ENCODE assay signal across 16 mouse cellular contexts in the genomic region with DNA sequence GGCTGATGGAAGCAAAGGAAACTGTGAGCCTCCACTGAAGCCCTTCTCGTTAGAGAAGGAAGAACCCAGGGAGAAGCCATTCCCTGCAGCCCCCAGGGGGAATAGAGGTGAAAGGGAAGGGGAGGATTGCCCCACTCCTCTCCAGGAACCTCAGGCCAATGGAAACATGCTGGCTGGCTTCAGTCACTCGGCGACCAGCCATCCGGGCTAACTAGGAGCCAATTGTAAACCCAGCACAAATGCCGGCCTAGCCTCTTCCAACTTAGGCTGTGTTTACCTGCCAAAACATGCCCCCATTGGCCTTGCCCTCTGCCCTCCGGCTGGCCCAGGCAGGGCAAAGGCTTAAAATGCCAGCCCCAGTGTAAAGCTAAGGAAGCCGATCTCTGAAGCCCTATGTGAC. TPM values are rescaled to one million over a fixed set of nuclear protein-coding genes. Genes with fewer than 3 reads are reported as not detected.
DNase-seq lines count a peak whose midpoint lies in the region; ATAC-seq and TF ChIP-seq lines count a peak whose summit lies in the region.
"Had no signal": no experiment of that assay in that cellular context is flagged by ENCODE, and none has a peak within 500 bp of the region (broad histone marks: within the 10 kb centered on the region; RNA-seq: fewer than 3 reads in every experiment).

No protein-coding gene starts in this region.

- H3K9ac ChIP-seq in kidney, embryonic 15.5 days: no peak overlapping the region
- H3K9ac ChIP-seq in midbrain, embryonic 16.5 days (ENCODE audit: low read depth, low read length): 0 out of 2 replicates have a peak overlapping the region, but pooled peaks have one; percentile 7
- H3K9ac ChIP-seq in midbrain, embryonic 14.5 days (replicated peaks; ENCODE audit: low read length): no peak overlapping the region
- H3K9ac ChIP-seq in stomach, embryonic 16.5 days (ENCODE audit: low read length): 0 out of 2 replicates have a peak overlapping the region, but pooled peaks have one; percentile 31
- H3K9ac ChIP-seq: forebrain, embryonic 12.5 days; hindbrain, embryonic 13.5 days; limb, embryonic 12.5 days; midbrain, embryonic 12.5 days had no signal

- H3K9me3 ChIP-seq in kidney, embryonic 15.5 days (replicated peaks): no peaks in the 10 kb centered on the region
- no peaks in the 10 kb centered on the region for H3K9me3 ChIP-seq in midbrain, embryonic 16.5 days (replicated peaks; ENCODE audit: control insufficient read depth, low read length, poor library complexity, severe bottlenecking)
- H3K9me3 ChIP-seq in midbrain, embryonic 14.5 days (ENCODE audit: control insufficient read depth, low read length): no peaks in the 10 kb centered on the region
- H3K9me3 ChIP-seq in stomach, embryonic 16.5 days (replicated peaks; ENCODE audit: control insufficient read depth, low read length): no peaks in the 10 kb centered on the region
- H3K9me3 ChIP-seq: forebrain, embryonic 12.5 days; hindbrain, embryonic 13.5 days; midbrain, embryonic 12.5 days had no signal

- no peak overlapping the region for H3K4me3 ChIP-seq in kidney, adult 2 months (ENCODE audit: insufficient read depth, low read depth, low read length)
- no peak overlapping the region for H3K4me3 ChIP-seq in kidney, embryonic 15.5 days (replicated peaks)
- no peak overlapping the region for H3K4me3 ChIP-seq in midbrain, embryonic 16.5 days (ENCODE audit: low read depth, low read length)
- H3K4me3 ChIP-seq in midbrain, embryonic 14.5 days (replicated peaks; ENCODE audit: low read depth, low read length): no peak overlapping the region
- no peak overlapping the region for H3K4me3 ChIP-seq in stomach, embryonic 16.5 days (replicated peaks; ENCODE audit: low read length)
- H3K4me3 ChIP-seq: forebrain, embryonic 12.5 days; hindbrain, embryonic 13.5 days; layer of hippocampus, adult 2 months; limb, embryonic 12.5 days; midbrain, embryonic 12.5 days had no signal

- no peak for ATAC-seq in kidney, embryonic 15.5 days (replicated peaks; ENCODE audit: low FRiP score)
- no peak for ATAC-seq in midbrain, embryonic 16.5 days
- no peak for ATAC-seq in midbrain, embryonic 14.5 days (ENCODE audit: low FRiP score, low TSS enrichment)
- no peak for ATAC-seq in stomach, embryonic 16.5 days (ENCODE audit: insufficient read depth, low FRiP score)

- H3K4me1 ChIP-seq in kidney, adult 2 months (ENCODE audit: control insufficient read depth, insufficient read depth, low read length): peaks cover 7% of the 10 kb centered on the region; the same call in 1 of the 2 replicates
- peaks cover 37% of the 10 kb centered on the region for H3K4me1 ChIP-seq in kidney, embryonic 15.5 days
- H3K4me1 ChIP-seq in midbrain, embryonic 16.5 days (ENCODE audit: control insufficient read depth, insufficient read depth, low read length): no peaks in the 10 kb centered on the region
- 0 out of 2 replicates have a peak, but pooled peaks cover 5% of the 10 kb centered on the region for H3K4me1 ChIP-seq in midbrain, embryonic 14.5 days (ENCODE audit: control insufficient read depth, insufficient read depth, low read length)
- H3K4me1 ChIP-seq in stomach, embryonic 16.5 days (ENCODE audit: control insufficient read depth, insufficient read depth, low read length): peaks cover 8% of the 10 kb centered on the region; the same call in 1 of the 2 replicates

- intact Hi-C loops in left cerebral cortex, postnatal 10 days (cut with DNase I): no loop called here

- no peak for TF ChIP-seq POLR2A in kidney, adult 2 months (IDR thresholded peaks at IDR 0.05; ENCODE audit: low read depth, low read length)

- no peak for TF ChIP-seq CTCF in kidney, adult 2 months (conservative IDR thresholded peaks at IDR 0.05; ENCODE audit: insufficient read depth, insufficient read length, low read depth, low read length)

- no peaks in the 10 kb centered on the region for H3K27me3 ChIP-seq in kidney, adult 2 months (replicated peaks; ENCODE audit: control insufficient read depth, insufficient read depth, low read length)
- H3K27me3 ChIP-seq in kidney, embryonic 15.5 days: no peaks in the 10 kb centered on the region
- no peaks in the 10 kb centered on the region for H3K27me3 ChIP-seq in midbrain, embryonic 16.5 days (ENCODE audit: control insufficient read depth, insufficient read depth, low read depth, low read length)
- no peaks in the 10 kb centered on the region for H3K27me3 ChIP-seq in midbrain, embryonic 14.5 days (ENCODE audit: control insufficient read depth, insufficient read depth, low read length)
- no peaks in the 10 kb centered on the region for H3K27me3 ChIP-seq in stomach, embryonic 16.5 days (ENCODE audit: control insufficient read depth, insufficient read depth, low read length)
- H3K27me3 ChIP-seq: forebrain, embryonic 12.5 days; hindbrain, embryonic 13.5 days; limb, embryonic 12.5 days; midbrain, embryonic 12.5 days had no signal

- H3K27ac ChIP-seq in kidney, adult 2 months (ENCODE audit: insufficient read depth, low read depth, low read length): no peak overlapping the region
- H3K27ac ChIP-seq in kidney, embryonic 15.5 days: no peak overlapping the region
- no peak overlapping the region for H3K27ac ChIP-seq in midbrain, embryonic 16.5 days (ENCODE audit: low read length)
- H3K27ac ChIP-seq in midbrain, embryonic 14.5 days (replicated peaks; ENCODE audit: low read depth, low read length): no peak overlapping the region
- H3K27ac ChIP-seq in stomach, embryonic 16.5 days (ENCODE audit: low read length): peak overlapping the region; percentile 14; the same call in 1 of the 2 replicates
- H3K27ac ChIP-seq: forebrain, embryonic 12.5 days; hindbrain, embryonic 13.5 days; layer of hippocampus, adult 2 months; limb, embryonic 12.5 days; midbrain, embryonic 12.5 days had no signal

- WGBS in kidney, adult 2 months: 59% methylated on average over 7 of the region's 7 CpGs
- 69% methylated on average over 7 of the region's 7 CpGs for WGBS in kidney, embryonic 15.5 days
- 62% methylated on average over 7 of the region's 7 CpGs for WGBS in midbrain, embryonic 16.5 days
- 69% methylated on average over 7 of the region's 7 CpGs for WGBS in midbrain, embryonic 14.5 days
- 59% methylated on average over 7 of the region's 7 CpGs for WGBS in stomach, embryonic 16.5 days

- no peaks in the 10 kb centered on the region for H3K36me3 ChIP-seq in kidney, adult 2 months (ENCODE audit: control insufficient read depth, insufficient read depth, low read length)
- H3K36me3 ChIP-seq in kidney, embryonic 15.5 days: no peaks in the 10 kb centered on the region
- H3K36me3 ChIP-seq in midbrain, embryonic 16.5 days (ENCODE audit: control insufficient read depth, insufficient read depth, low read length): no peaks in the 10 kb centered on the region
- H3K36me3 ChIP-seq in midbrain, embryonic 14.5 days (ENCODE audit: control insufficient read depth, insufficient read depth, low read length): no peaks in the 10 kb centered on the region
- H3K36me3 ChIP-seq in stomach, embryonic 16.5 days (ENCODE audit: control insufficient read depth, insufficient read depth, low read length): no peaks in the 10 kb centered on the region
- H3K36me3 ChIP-seq: forebrain, embryonic 12.5 days; hindbrain, embryonic 13.5 days; limb, embryonic 12.5 days; midbrain, embryonic 12.5 days had no signal

- no peak overlapping the region for H3K4me2 ChIP-seq in kidney, embryonic 15.5 days
- H3K4me2 ChIP-seq in midbrain, embryonic 16.5 days (ENCODE audit: low read length): no peak overlapping the region
- no peak overlapping the region for H3K4me2 ChIP-seq in midbrain, embryonic 14.5 days (ENCODE audit: low read length)
- H3K4me2 ChIP-seq in stomach, embryonic 16.5 days (ENCODE audit: low read depth, low read length): no peak overlapping the region
- H3K4me2 ChIP-seq: forebrain, embryonic 12.5 days; hindbrain, embryonic 13.5 days; limb, embryonic 12.5 days; midbrain, embryonic 12.5 days had no signal

- DNase-seq in adrenal gland, postnatal 10 days: peak; percentile 78
- DNase-seq in adrenal gland, postnatal 4 days (ENCODE audit: low spot score in 2 of 2): no peak
- peak; percentile 47 for DNase-seq in kidney, adult 2 months
- no peak for DNase-seq in midbrain, embryonic 14.5 days
- no peak for DNase-seq in left cerebral cortex, postnatal 10 days (ENCODE audit: extremely low spot score in 1 of 2, low spot score in 2 of 2)
- DNase-seq: cerebellum, adult 2 months; embryo, embryonic 11 days; lung, postnatal 10 days had no signal

RNA-seq across cellular contexts. Expression of gene Vegfa, which starts 24.1 kb away (rescaled TPM):
- 100 to 1,000 TPM; 305 to 366 TPM for total RNA-seq in adrenal gland, postnatal 10 days (2021)
- 100 to 1,000 TPM; 242 to 257 TPM for total RNA-seq in adrenal gland, postnatal 4 days (2021)
- polyA plus RNA-seq in kidney, adult 2 months (2012; rRNA removed): 336 and 398 TPM in 2 replicates
- 5.9 and 6.6 TPM in 2 replicates for polyA plus RNA-seq in kidney, embryonic 15.5 days (2015; fragmentation: Nextera tagmentation; extraction: Ambion mirVana)
- polyA plus RNA-seq in midbrain, embryonic 16.5 days (2015; fragmentation: Nextera tagmentation; extraction: Ambion mirVana): 3.4 and 4.7 TPM in 2 replicates
- polyA plus RNA-seq in midbrain, embryonic 14.5 days (2014; fragmentation: Nextera tagmentation; extraction: Ambion mirVana): 4.3 and 5.5 TPM in 2 replicates
- 3.6 and 3.9 TPM in 2 replicates for polyA plus RNA-seq in stomach, embryonic 16.5 days (2015; fragmentation: Nextera tagmentation; extraction: Ambion mirVana)
- 10 to 100 TPM; 73.6 to 82.9 TPM for total RNA-seq in left cerebral cortex, postnatal 10 days (2021)

RNA-seq across cellular contexts. Expression of gene Mrps18a, which starts 54.5 kb away (rescaled TPM):
- total RNA-seq in adrenal gland, postnatal 10 days (2021): 100 to 1,000 TPM in 1 of 2 experiments, 10 to 100 TPM in 1; 100.0 to 108 TPM
- total RNA-seq in adrenal gland, postnatal 4 days (2021): 100 to 1,000 TPM in 1 of 2 experiments, 10 to 100 TPM in 1; 94.1 to 101 TPM
- 94.6 and 120 TPM in 2 replicates for polyA plus RNA-seq in kidney, adult 2 months (2012; rRNA removed)
- polyA plus RNA-seq in kidney, embryonic 15.5 days (2015; fragmentation: Nextera tagmentation; extraction: Ambion mirVana): 154 and 155 TPM in 2 replicates
- 156 and 158 TPM in 2 replicates for polyA plus RNA-seq in midbrain, embryonic 16.5 days (2015; fragmentation: Nextera tagmentation; extraction: Ambion mirVana)
- 141 and 148 TPM in 2 replicates for polyA plus RNA-seq in midbrain, embryonic 14.5 days (2014; fragmentation: Nextera tagmentation; extraction: Ambion mirVana)
- 124 and 126 TPM in 2 replicates for polyA plus RNA-seq in stomach, embryonic 16.5 days (2015; fragmentation: Nextera tagmentation; extraction: Ambion mirVana)
- total RNA-seq in left cerebral cortex, postnatal 10 days (2021): 10 to 100 TPM; 79.9 to 83.9 TPM

Comparison
In these comparisons a context has a peak if more than half of its experiments do, and no peak if none do; other contexts are left out.
1. DNase-seq: peak in adrenal gland, postnatal 10 days (single experiment) and kidney, adult 2 months (single experiment); none in adrenal gland, postnatal 4 days (0 of 2), midbrain, embryonic 14.5 days (single experiment) and left cerebral cortex, postnatal 10 days (0 of 2).
2. H3K9ac ChIP-seq: peak in midbrain, embryonic 16.5 days (single experiment) and stomach, embryonic 16.5 days (single experiment); none in kidney, embryonic 15.5 days (single experiment) and midbrain, embryonic 14.5 days (single experiment).
3. RNA of gene Vegfa, which starts 24.1 kb away (polyA plus RNA-seq): 336 to 398 TPM in kidney, adult 2 months; 5.9 to 6.6 TPM in kidney, embryonic 15.5 days, 3.4 to 4.7 TPM in midbrain, embryonic 16.5 days, 4.3 to 5.5 TPM in midbrain, embryonic 14.5 days and 3.6 to 3.9 TPM in stomach, embryonic 16.5 days; every median in the first group is over 10 times any median in the second.